Mouse (Mus musculus) heart, embryonic 10.5 days (tissue): ENCODE data around the gene Prpf40a. TPM values are rescaled to one million over a fixed set of nuclear protein-coding genes. Genes with fewer than 3 reads are reported as not detected.

ENCODE experiments used
- DNase-seq: peaks from one replicate; pipeline ENCODE4 v3.0.0-alpha.2; 2017; ENCODE audit warnings: low spot score
- H3K27ac ChIP-seq: fragments of 300-500 bp; sonication (generic); 2 replicates; pipeline ENCODE4 v1.5.1; 2016; ENCODE audit warnings: mild to moderate bottlenecking
- H3K27me3 ChIP-seq: fragments of 300-500 bp; sonication (generic); 2 replicates; pipeline ENCODE4 v1.6.1; 2016; ENCODE audit warnings: mild to moderate bottlenecking; ENCODE audit not compliant: poor library complexity, insufficient read depth, severe bottlenecking
- H3K36me3 ChIP-seq: fragments of 300-500 bp; sonication (generic); 2 replicates; pipeline ENCODE4 v1.6.1; 2016; ENCODE audit warnings: mild to moderate bottlenecking, moderate library complexity
- H3K4me1 ChIP-seq: fragments of 300-500 bp; sonication (generic); 2 replicates; pipeline ENCODE4 v1.6.1; 2016; ENCODE audit warnings: mild to moderate bottlenecking
- H3K4me3 ChIP-seq: fragments of 300-500 bp; sonication (generic); 2 replicates; pipeline ENCODE4 v1.5.1; 2016; ENCODE audit warnings: mild to moderate bottlenecking, moderate library complexity
- H3K9me3 ChIP-seq: fragments of 300-500 bp; sonication (generic); 2 replicates; pipeline ENCODE4 v1.6.1; 2016; ENCODE audit warnings: mild to moderate bottlenecking, moderate library complexity
- WGBS: fragments of 180-500 bp; shearing (Covaris S2); methylation state at CpG from one replicate; pipeline ENCODE4 v1.1.7; 2016; 5-methylcytosine and 5-hydroxymethylcytosine counted together
- polyA plus RNA-seq: library from polyadenylated mRNA; unstranded; fragments of >200 nt; fragmentation: Nextera tagmentation; extraction: Ambion mirVana; gene quantifications from 2 replicates; pipeline ENCODE4 v1.2.1, GENCODE M21; 2016

Gene Prpf40a
- polyA plus RNA-seq, 1 experiment from 2014 or later, result 141 TPM

GRCm38 (mm10) chr2:53178966-53179365 is 12.1 kb downstream of the Prpf40a start:
- Histone ChIP-seq H3K27ac (no peak overlapping the region), H3K36me3 (peaks cover 28% of the 10 kb centered on the region), H3K4me1 (no peaks in the 10 kb centered on the region), H3K4me3 (no peak overlapping the region), H3K9me3 (no peaks in the 10 kb centered on the region), H3K27me3 (no peaks in the 10 kb centered on the region)
- WGBS, result 88% methylated on average over 3 of the region's 3 CpGs
- DNase-seq, result no peak

DNA sequence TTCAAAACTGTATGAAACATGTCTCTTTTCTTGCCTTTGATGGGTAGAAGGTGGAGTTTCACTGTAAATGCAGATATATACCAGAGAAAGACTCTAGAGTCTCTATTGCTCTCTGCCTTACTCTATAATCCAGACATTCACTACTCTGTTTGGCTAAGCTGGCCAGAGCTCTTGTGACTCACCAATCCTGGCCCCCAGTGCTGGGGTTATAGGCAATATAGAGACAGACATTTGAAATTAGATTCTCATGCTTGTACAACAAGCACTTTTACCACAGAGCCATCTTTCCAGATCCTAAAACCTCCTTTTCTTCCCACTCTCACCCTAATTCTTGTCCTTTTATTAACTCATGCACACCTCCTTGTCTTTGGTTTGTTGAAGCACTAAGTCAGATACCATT is 17.1 kb downstream of the Prpf40a start:
- H3K4me3 ChIP-seq, result no peak overlapping the region

GRCm38 (mm10) chr2:53146852-53147251 is 44.2 kb downstream of the Prpf40a start:
- H3K4me3 ChIP-seq, result no peak overlapping the region
- H3K27ac ChIP-seq, result no peak overlapping the region
- no peak for DNase-seq
- no peaks in the 10 kb centered on the region for H3K9me3 ChIP-seq
- H3K36me3 ChIP-seq, result peaks cover 73% of the 10 kb centered on the region
- H3K27me3 ChIP-seq, result no peaks in the 10 kb centered on the region
- H3K4me1 ChIP-seq, result no peaks in the 10 kb centered on the region

More for the DNA sequence above, 17.1 kb downstream of the Prpf40a start:
- H3K36me3 ChIP-seq, result peaks cover 36% of the 10 kb centered on the region
- H3K4me1 ChIP-seq, result no peaks in the 10 kb centered on the region
- DNase-seq, result no peak
- no peaks in the 10 kb centered on the region for H3K9me3 ChIP-seq
- no peaks in the 10 kb centered on the region for H3K27me3 ChIP-seq
- H3K27ac ChIP-seq, result no peak overlapping the region

DNA sequence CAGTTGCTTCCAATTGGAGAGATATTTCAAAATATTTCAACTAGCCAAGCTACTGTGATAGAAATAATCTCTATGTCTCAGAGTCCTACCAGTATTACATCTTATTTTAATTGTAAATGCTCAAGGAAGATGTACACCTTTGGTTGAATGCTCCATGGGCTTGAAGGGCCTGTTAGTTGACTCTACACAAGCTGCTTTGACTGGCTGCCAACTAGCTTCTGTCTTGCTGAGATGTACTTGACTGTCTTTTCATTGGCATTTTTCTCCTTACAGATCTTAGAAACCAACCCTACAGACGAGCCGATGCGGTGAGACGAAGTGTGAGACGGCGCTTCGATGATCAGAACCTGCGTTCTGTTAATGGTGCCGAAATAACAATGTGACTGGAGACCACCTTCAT is 59.5 kb downstream of the Prpf40a start:
- WGBS, result 90% methylated on average over 9 of the region's 9 CpGs
- Histone ChIP-seq H3K36me3 (peaks cover 14% of the 10 kb centered on the region), H3K27me3 (no peaks in the 10 kb centered on the region), H3K4me1 (no peaks in the 10 kb centered on the region), H3K27ac (no peak overlapping the region), H3K4me3 (no peak overlapping the region), H3K9me3 (no peaks in the 10 kb centered on the region)
- DNase-seq, result no peak

- no peak for DNase-seq
- Histone ChIP-seq H3K9me3 (no peaks in the 10 kb centered on the region), H3K4me1 (no peaks in the 10 kb centered on the region), H3K27ac (no peak overlapping the region), H3K36me3 (peaks cover 19% of the 10 kb centered on the region), H3K4me3 (no peak overlapping the region), H3K27me3 (no peaks in the 10 kb centered on the region)
- 84% methylated on average over 6 of the region's 6 CpGs for WGBS
Observed at GRCm38 (mm10) chr2:53129070-53129469, 62.0 kb downstream of the Prpf40a start.

DNA sequence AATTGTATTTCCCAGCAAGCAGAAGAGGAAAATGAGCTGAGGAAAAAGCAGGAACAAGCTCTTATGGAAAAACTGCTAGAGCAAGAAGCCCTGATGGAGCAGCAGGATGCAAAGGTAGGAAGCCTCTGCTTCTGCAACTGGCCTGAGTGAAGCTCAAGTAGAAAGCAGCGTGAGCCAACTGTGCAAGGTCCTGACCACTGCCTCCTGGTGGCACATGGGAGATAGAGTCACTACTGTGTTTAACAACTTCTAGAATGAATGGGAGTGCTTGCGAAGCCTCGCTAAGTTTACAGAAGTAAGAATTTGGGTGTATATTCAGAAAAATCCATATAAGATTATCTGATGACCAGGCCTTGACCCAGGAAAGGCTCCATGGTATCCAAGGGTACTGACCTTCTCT is 65.1 kb downstream of the Prpf40a start:
- no peaks in the 10 kb centered on the region for H3K27me3 ChIP-seq
- no peak overlapping the region for H3K27ac ChIP-seq
- WGBS, result 81% methylated on average over 3 of the region's 3 CpGs
- no peak for DNase-seq
- H3K36me3 ChIP-seq, result peaks cover 14% of the 10 kb centered on the region
- H3K4me1 ChIP-seq, result no peaks in the 10 kb centered on the region
- no peaks in the 10 kb centered on the region for H3K9me3 ChIP-seq
- no peak overlapping the region for H3K4me3 ChIP-seq

- H3K27me3 ChIP-seq, result no peaks in the 10 kb centered on the region
- no peak for DNase-seq
- H3K4me3 ChIP-seq, result no peak overlapping the region
- H3K4me1 ChIP-seq, result no peaks in the 10 kb centered on the region
- WGBS, result 69% methylated on average over 5 of the region's 5 CpGs
- peaks cover 16% of the 10 kb centered on the region for H3K36me3 ChIP-seq
- no peaks in the 10 kb centered on the region for H3K9me3 ChIP-seq
- no peak overlapping the region for H3K27ac ChIP-seq
Observed at GRCm38 (mm10) chr2:53121797-53122196, 69.3 kb downstream of the Prpf40a start.

DNA sequence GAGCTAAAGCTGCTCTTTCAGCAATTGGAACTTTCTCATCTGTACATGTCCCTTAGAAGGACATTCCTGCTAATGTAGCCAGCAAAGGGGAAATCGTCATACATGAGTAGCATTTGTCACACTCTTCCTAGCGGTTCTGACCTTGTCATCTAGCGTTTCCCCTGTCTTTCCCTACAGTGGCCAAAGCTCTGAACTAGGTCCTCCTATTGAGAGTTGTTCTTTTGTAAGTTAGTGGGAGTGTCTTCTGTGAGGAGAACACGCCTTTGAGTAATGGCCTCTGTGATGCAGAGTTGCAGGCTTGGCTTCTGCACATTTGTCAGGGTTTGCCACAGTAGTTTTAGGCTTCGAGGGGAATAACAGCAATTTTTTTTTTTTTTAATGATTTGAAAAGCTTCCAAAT is 82.5 kb downstream of the Prpf40a start:
- H3K36me3 ChIP-seq, result 0 out of 2 replicates have a peak, but pooled peaks cover 7% of the 10 kb centered on the region
- H3K27me3 ChIP-seq, result no peaks in the 10 kb centered on the region
- H3K4me3 ChIP-seq, result no peak overlapping the region
- no peaks in the 10 kb centered on the region for H3K4me1 ChIP-seq
- H3K27ac ChIP-seq, result no peak overlapping the region
- 79% methylated on average over 5 of the region's 5 CpGs for WGBS
- DNase-seq, result no peak
- H3K9me3 ChIP-seq, result no peaks in the 10 kb centered on the region

- Histone ChIP-seq H3K36me3 (0 out of 2 replicates have a peak, but pooled peaks cover 7% of the 10 kb centered on the region), H3K27me3 (no peaks in the 10 kb centered on the region), H3K27ac (no peak overlapping the region), H3K4me3 (no peak overlapping the region), H3K9me3 (no peaks in the 10 kb centered on the region), H3K4me1 (no peaks in the 10 kb centered on the region)
- DNase-seq, result no peak
- 94% methylated on average over 8 of the region's 8 CpGs for WGBS
Observed at GRCm38 (mm10) chr2:53106472-53106871, 84.6 kb downstream of the Prpf40a start.

DNA sequence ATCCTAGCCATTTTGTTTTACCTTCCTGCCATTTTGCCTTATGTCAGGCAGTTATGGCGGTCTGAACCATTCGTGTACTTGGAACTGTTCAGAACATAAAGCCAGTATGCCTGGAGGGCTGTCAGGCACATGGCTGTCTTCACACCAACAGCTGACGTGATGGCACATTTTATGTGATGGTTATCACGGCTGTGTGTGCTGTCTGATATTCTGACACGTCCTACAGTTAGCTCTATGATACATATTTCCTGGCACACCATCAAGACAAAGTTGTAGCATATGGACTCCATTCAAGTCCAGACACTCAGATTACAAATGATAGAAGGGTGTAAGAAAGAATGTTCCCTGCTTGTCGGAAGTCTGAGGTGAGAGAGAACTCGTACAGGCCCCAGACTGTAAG is 85.0 kb downstream of the Prpf40a start:
- Histone ChIP-seq H3K36me3 (0 out of 2 replicates have a peak, but pooled peaks cover 7% of the 10 kb centered on the region), H3K4me3 (no peak overlapping the region), H3K27me3 (no peaks in the 10 kb centered on the region), H3K27ac (no peak overlapping the region), H3K9me3 (no peaks in the 10 kb centered on the region), H3K4me1 (no peaks in the 10 kb centered on the region)
- DNase-seq, result no peak
- 83% methylated on average over 7 of the region's 7 CpGs for WGBS

DNA sequence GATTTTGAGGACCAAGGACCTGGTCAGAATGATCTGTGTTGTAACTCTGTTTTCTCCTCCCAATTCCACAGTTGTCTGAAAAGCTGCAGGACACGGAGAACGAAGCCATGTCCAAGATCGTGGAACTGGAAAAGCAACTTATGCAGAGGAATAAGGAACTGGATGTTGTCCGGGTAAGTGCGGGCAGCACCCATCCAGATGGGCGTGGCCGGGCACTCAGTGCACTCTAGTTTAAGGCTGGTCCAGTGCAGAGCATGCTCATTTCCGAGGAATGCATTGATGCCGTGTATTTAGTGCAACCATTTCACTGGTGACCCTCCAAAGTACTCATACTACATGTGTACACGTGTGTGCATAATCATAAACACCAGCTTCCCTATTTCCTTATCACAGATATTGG is 85.7 kb downstream of the Prpf40a start:
- Histone ChIP-seq H3K4me1 (no peaks in the 10 kb centered on the region), H3K36me3 (0 out of 2 replicates have a peak, but pooled peaks cover 7% of the 10 kb centered on the region)
- WGBS, result 90% methylated on average over 10 of the region's 10 CpGs

GRCm38 (mm10) chr2:53102901-53103300 is 88.2 kb downstream of the Prpf40a start:
- no peak for DNase-seq
- Histone ChIP-seq H3K4me3 (no peak overlapping the region), H3K36me3 (0 out of 2 replicates have a peak, but pooled peaks cover 7% of the 10 kb centered on the region), H3K9me3 (no peaks in the 10 kb centered on the region), H3K27me3 (no peaks in the 10 kb centered on the region), H3K4me1 (no peaks in the 10 kb centered on the region), H3K27ac (no peak overlapping the region)
- 89% methylated on average over 2 of the region's 2 CpGs for WGBS

More for the DNA sequence above, 85.7 kb downstream of the Prpf40a start:
- H3K9me3 ChIP-seq, result no peaks in the 10 kb centered on the region
- no peak overlapping the region for H3K27ac ChIP-seq
- H3K27me3 ChIP-seq, result no peaks in the 10 kb centered on the region
- H3K4me3 ChIP-seq, result no peak overlapping the region
- no peak for DNase-seq

GRCm38 (mm10) chr2:53101885-53102740 is 89.0 kb downstream of the Prpf40a start:
- Histone ChIP-seq H3K27me3 (no peaks in the 10 kb centered on the region), H3K9me3 (no peaks in the 10 kb centered on the region), H3K36me3 (0 out of 2 replicates have a peak, but pooled peaks cover 4% of the 10 kb centered on the region), H3K4me3 (no peak overlapping the region), H3K4me1 (no peaks in the 10 kb centered on the region), H3K27ac (no peak overlapping the region)
- DNase-seq, result no peak
- 83% methylated on average over 11 of the region's 11 CpGs for WGBS
